Mouse (Mus musculus) left cerebral cortex, postnatal 10 days (tissue): Measurements from ENCODE around the gene Ankmy2. TPM values are rescaled to one million over a fixed set of nuclear protein-coding genes. Genes with fewer than 3 reads are reported as not detected.
"Not testable (repeated sequence)": the region's sequence is repeated elsewhere in the genome, so short reads cannot be mapped to it uniquely, and the experiment has no call there.

ENCODE experiments used
- DNase-seq, 2 experiments: peaks; one replicate each; pipeline ENCODE4 v3.0.0; 2021 to 2022; ENCODE audit warnings: low spot score in 2 of 2, mixed read lengths in 1 of 2; ENCODE audit errors: extremely low spot score in 1 of 2
- intact Hi-C: fragments of 180-260 bp; cut with DNase I; formaldehyde crosslinking; loops from one replicate; pipeline ENCODE4 v1.15.1; 2025
- total RNA-seq, 2 experiments: library from RNA; stranded (reverse); gene quantifications; 2 replicates each; pipeline ENCODE4 v1.2.3; 2021

Ankmy2 gene
- total RNA-seq, 2 experiments from 2014 or later = 58.9 to 60.0 TPM

DNA sequence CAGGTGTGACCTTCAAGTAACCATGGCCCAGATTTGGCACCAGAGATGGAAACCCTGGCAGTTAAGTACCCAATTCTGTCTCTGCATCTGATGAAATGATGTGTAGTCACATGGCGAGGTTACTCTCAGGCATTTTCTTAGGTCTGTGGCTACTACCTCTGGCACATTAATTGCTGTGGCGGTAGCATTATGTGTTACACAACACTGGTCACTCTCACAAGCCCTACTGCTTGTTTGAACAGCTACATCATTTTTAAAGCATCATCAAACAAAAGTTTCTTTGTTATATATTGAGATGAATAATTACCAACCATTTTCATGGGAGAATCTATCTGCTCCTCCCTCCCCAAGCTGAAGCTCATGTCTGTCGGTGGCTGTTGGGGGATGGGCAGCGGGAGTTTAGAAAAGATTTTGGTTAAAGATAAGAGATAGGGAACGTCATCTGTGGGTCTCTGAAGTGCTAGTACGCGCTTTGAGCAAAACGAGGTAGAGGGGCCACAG lies 1.7 kb upstream of the Ankmy2 start:
- DNase-seq = peak; percentile 30 to 50
- intact Hi-C loops = loop anchor here (5.0 kb wide), 2 partner anchors 53 to 113 kb away; partner anchors contain the start of gene Tspan13

- intact Hi-C loops = loop anchor here (5.0 kb wide), 2 partner anchors 54 to 114 kb away; partner anchors contain the start of gene Tspan13
These were observed 745 bp upstream of the Ankmy2 start for GRCm38 (mm10) chr12:36156101-36156636.

DNA sequence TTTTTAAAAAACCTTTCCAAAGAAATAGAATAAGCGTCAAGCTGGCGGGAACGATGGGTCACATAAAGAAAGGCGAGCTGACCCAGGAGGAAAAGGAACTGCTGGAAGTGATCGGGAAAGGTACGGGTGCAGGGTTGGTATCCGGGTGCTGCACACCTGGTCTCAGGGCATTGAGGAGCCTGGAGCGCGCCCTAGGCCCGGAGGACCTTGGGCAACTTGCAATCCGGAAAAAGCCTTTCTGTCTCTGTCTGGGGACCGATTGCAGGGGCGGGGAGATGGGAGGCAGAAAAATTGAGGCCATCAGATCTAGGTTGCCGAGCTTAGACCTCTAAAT lies 357 bp downstream of the Ankmy2 start:
- intact Hi-C loops = loop anchor here (5.0 kb wide), 2 partner anchors 55 to 115 kb away; partner anchors contain the start of gene Tspan13
- DNase-seq = peak in 1 of 2 experiments; percentile 31

More at GRCm38 (mm10) chr12:36156101-36156636, 745 bp upstream of the Ankmy2 start:
- no peak for DNase-seq

DNA sequence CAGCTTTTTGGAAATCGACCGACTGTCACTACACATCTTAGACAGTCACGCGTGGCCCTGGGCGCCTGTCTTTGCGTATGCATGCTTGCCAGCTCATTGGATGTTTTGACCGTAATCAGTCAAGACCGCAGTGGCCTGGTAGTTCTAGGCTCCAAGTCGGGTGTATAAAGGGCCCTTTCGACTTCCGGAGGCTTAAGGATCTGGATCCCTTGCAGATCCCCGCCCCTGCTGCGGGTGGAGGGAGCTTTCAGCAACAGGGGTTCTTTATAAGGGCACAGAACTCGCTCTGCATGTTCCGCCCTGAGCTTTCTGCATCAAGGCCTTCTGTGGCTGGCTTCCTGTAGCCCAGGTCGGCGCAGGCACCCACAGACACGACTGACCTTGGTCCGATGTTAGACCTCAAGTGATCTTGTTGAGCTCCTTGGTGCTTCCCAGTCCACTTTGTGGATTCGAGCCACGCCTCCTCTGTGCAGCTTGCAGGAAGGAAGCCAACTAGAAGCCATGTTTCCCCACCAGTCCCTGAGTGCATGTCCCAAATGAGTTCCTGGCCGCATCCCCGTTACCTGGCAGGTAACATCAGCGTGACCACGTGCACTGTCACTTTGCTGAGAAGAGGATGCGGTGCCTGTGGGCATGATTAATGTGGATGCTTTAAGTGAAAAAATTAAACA lies 859 bp downstream of the Ankmy2 start, which contains the start of gene Bzw2:
TSS of gene Bzw2 (minus strand) at position 443 of the 671 bp plus-strand sequence.
- intact Hi-C loops = loop anchor here (5.0 kb wide), 2 partner anchors 55 to 115 kb away; partner anchors contain the start of gene Tspan13
- peak; percentile 65 to 82 for DNase-seq

GRCm38 (mm10) chr12:36164126-36164791 lies 7.3 kb downstream of the Ankmy2 start:
- intact Hi-C loops = no loop called here
- DNase-seq = no peak

- no peak for DNase-seq
- intact Hi-C loops = no loop called here
These were observed 8.4 kb downstream of the Ankmy2 start for GRCm38 (mm10) chr12:36165299-36165698.

DNA sequence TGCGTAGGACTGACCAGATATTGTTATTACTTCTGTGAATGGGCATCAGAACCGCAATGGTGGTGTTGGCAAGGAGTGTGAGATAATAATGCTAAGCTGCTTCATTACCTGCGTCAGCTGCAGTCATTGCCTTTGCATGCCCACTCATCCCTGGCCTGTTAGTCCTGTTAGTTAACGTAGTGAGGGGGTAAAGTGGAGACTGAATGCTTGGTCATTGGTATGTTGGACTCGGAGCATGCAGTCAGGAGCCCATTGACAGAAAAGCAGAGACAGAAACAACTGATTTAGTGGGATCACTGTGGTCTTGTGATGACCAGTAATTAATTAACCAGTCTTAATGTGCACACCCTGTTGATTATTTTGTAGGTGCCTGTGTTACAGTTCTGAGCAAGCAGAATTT lies 20.3 kb downstream of the Ankmy2 start:
- DNase-seq = no peak
- intact Hi-C loops = no loop called here

GRCm38 (mm10) chr12:36182570-36182969 lies 25.7 kb downstream of the Ankmy2 start:
- intact Hi-C loops = no loop called here
- no peak for DNase-seq

DNA sequence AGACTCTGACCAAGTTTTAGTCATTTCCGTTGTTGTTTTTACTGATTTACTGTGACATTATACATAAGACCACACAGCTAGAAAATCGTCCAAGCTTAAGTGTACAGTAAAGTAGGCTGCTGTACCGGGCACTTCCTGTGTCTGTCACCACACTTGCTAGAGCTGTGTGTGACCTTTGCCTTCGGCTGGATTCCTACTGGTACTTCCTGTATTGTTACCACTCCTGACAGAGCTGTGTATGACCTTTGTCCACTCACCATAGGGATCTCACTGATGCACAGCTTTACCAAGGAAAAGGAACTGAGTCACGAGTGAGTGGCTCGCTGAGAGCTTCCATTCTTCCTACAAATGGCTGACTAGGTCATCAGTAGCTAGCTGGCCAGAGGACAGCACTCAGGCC lies 30.2 kb downstream of the Ankmy2 start:
- DNase-seq = no peak
- intact Hi-C loops = no loop called here

GRCm38 (mm10) chr12:36189610-36190009 lies 32.7 kb downstream of the Ankmy2 start:
- intact Hi-C loops = no loop called here
- no peak for DNase-seq

DNA sequence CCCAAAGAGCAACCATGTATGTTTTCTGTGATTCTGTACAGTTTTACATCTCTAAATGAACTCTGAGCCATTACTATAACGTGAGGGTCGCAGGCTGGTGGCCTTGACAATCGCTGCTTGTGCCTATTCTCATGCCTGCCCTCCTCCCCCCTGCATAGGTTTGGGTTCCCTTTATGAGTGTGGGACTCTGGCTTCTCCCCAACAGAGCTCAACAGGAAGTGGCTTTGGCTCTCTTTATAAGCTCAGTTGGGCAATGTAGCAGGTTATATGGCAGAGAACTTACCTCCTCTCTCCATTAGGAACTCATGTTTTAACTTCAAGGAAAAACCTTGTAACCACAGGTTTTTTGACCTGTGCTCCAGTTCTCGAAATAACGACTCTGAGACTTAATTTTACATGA lies 33.4 kb downstream of the Ankmy2 start:
- intact Hi-C loops = no loop called here

GRCm38 (mm10) chr12:36194976-36195375 lies 38.1 kb downstream of the Ankmy2 start:
- intact Hi-C loops = no loop called here
- DNase-seq = no peak

More for the DNA sequence above, 33.4 kb downstream of the Ankmy2 start:
- DNase-seq = no peak

GRCm38 (mm10) chr12:36205579-36206119 lies 48.7 kb downstream of the Ankmy2 start:
- intact Hi-C loops, DNase-seq: not testable (repeated sequence)

GRCm38 (mm10) chr12:36207072-36207799 lies 50.3 kb downstream of the Ankmy2 start:
- peak; percentile 52 to 66 for DNase-seq
- intact Hi-C loops = no loop called here

DNA sequence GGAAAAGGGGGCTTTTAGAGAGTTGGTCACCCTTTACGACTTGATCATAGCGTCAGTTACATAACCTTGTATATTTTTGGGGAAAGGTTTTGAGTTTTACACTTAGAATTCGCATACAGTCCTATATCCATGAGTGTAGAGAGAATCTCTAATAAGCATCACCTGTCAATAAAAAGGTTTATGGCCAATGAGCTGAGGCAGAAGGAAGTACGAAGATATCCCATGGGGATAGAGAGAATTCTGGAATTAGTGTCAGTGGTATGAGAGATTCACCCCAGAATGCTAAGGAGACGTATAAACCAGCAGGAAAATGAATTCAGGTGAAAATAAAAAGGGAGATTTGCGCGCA lies 50.9 kb downstream of the Ankmy2 start:
- no peak for DNase-seq
- intact Hi-C loops = no loop called here

DNA sequence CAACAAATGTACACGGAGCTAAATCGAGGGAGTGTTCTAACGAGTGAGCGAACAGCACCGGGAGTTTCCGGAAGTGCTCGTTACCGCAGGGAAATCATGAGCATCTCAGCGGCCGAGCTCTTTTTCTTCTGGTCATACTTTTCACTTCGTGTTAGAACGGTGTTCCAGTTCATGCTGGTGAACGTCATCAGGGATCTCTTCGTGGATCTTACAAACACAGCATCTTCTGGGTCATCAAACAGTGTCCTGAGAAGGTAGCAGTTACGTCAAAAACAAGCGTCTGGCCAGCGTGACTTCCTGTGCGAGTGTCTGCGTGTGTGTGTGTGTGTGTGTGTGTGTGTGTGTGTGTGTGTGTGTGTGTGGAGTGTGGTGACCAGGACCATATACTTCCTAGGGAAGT lies 51.5 kb downstream of the Ankmy2 start:
- intact Hi-C loops = no loop called here
- DNase-seq = peak in 1 of 2 experiments; percentile 25

- intact Hi-C loops = no loop called here
- no peak for DNase-seq
These were observed 53.2 kb downstream of the Ankmy2 start for GRCm38 (mm10) chr12:36210096-36210495.

DNA sequence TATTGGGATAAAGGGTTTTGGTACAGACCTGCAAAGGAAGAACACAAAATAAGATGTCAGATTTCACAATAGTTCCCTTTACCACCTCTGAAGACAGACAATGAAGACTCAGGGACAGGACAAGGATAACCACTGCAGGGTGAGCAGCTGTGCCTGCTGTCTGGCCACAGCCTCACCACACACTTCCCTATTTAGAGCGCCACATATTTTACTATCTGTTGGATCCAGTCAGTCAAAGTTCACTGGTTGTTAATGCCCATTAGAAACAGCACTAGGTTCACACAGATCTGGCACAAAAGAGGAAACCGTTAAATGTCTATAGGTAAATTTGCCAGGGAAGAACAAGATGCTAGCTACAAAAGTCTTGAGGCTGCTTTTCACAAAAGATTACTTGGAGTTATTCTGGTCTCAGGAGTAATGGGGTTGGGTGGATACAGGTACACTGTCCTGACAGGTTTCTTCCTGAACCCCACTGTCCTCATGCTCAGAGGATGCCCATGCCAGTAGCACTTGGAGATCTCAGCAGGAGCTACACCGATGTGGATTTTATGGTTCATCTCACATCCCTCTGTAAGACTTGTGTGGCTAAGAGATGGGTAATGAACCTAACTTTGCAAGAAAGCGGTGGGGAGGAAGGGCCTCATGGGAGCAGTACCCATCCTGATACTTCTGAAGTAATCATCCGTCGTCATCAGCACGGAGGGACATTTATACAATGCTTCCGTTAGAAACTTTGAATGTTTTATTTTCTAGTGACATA lies 57.7 kb downstream of the Ankmy2 start:
- intact Hi-C loops = loop anchor here (2.0 kb wide), 1 partner anchor 456 kb away; no protein-coding TSS in a partner anchor
- no peak for DNase-seq
